Mouse (Mus musculus): Measurements from ENCODE around the gene Fam171b.

The Fam171b gene

GRCm38 (mm10) chr2:83901896-83902540 lies 89.6 kb downstream of the Fam171b start:
- DNase-seq = no peak

GRCm38 (mm10) chr2:83929478-83930088 lies 117.1 kb downstream of the Fam171b start:
- no peak for DNase-seq

Measured in thymus, postnatal 25 days (tissue).